Mouse (Mus musculus): Measurements from ENCODE around the gene Col18a1. TPM values are rescaled to one million over a fixed set of nuclear protein-coding genes. Genes with fewer than 3 reads are reported as not detected.
A peak's percentile ranks its signal among the peaks of the same experiment; 100 is the strongest.

Col18a1 gene
- polyA plus RNA-seq, 1 experiment from 2014 or later = 33.6 TPM

GRCm38 (mm10) chr10:77008698-77009097, 157.7 kb downstream of the Col18a1 start:
- H3K27me3 ChIP-seq (replicated peaks) = no peaks in the 10 kb centered on the region
- H3K4me1 ChIP-seq = peaks cover 16% of the 10 kb centered on the region
- 0 out of 2 replicates have a peak overlapping the region, but pooled peaks have one; percentile 72 for H3K27ac ChIP-seq
- H3K4me2 ChIP-seq = no peak overlapping the region
- H3K36me3 ChIP-seq (replicated peaks) = no peaks in the 10 kb centered on the region
- ATAC-seq (replicated peaks) = no peak
- H3K9me3 ChIP-seq = no peaks in the 10 kb centered on the region
- H3K4me3 ChIP-seq = no peak overlapping the region
- no peak overlapping the region for H3K9ac ChIP-seq
- WGBS = 77% methylated on average over 3 of the region's 3 CpGs

- no peak overlapping the region for H3K4me2 ChIP-seq
- WGBS = 6% methylated on average over 9 of the region's 9 CpGs
- no peaks in the 10 kb centered on the region for H3K36me3 ChIP-seq (replicated peaks)
- H3K9ac ChIP-seq = no peak overlapping the region
- H3K9me3 ChIP-seq = no peaks in the 10 kb centered on the region
- no peaks in the 10 kb centered on the region for H3K27me3 ChIP-seq (replicated peaks)
- H3K4me1 ChIP-seq = peaks cover 16% of the 10 kb centered on the region
- H3K4me3 ChIP-seq = no peak overlapping the region
- H3K27ac ChIP-seq = peak overlapping the region; percentile 72
- peak; percentile 83 for ATAC-seq (replicated peaks)
These were observed 158.2 kb downstream of the Col18a1 start for GRCm38 (mm10) chr10:77008109-77008561.

GRCm38 (mm10) chr10:77007433-77008108, 158.8 kb downstream of the Col18a1 start:
- Histone ChIP-seq H3K4me2 (no peak overlapping the region), H3K4me3 (no peak overlapping the region), H3K9ac (no peak overlapping the region), H3K27ac (peak overlapping the region; percentile 72), H3K9me3 (no peaks in the 10 kb centered on the region), H3K4me1 (peaks cover 16% of the 10 kb centered on the region), H3K27me3 (replicated peaks) (no peaks in the 10 kb centered on the region), H3K36me3 (replicated peaks) (no peaks in the 10 kb centered on the region)
- ATAC-seq (replicated peaks) = peak; percentile 14; the same call in 1 of the 2 replicates
- WGBS = 32% methylated on average over 8 of the region's 8 CpGs

- Histone ChIP-seq H3K27me3 (replicated peaks) (no peaks in the 10 kb centered on the region), H3K4me1 (peaks cover 16% of the 10 kb centered on the region), H3K9ac (no peak overlapping the region), H3K27ac (no peak overlapping the region), H3K4me3 (no peak overlapping the region), H3K4me2 (no peak overlapping the region), H3K9me3 (no peaks in the 10 kb centered on the region), H3K36me3 (replicated peaks) (no peaks in the 10 kb centered on the region)
- no peak for ATAC-seq (replicated peaks)
- 27% methylated on average over 7 of the region's 7 CpGs for WGBS
These were observed 161.4 kb downstream of the Col18a1 start for GRCm38 (mm10) chr10:77004936-77005335.

Other genes with a start within 250 kb of the Col18a1 start
- 69.5 and 72.5 TPM in 2 replicates for gene Pcbp3, start 204.7 kb downstream of the Col18a1 start, polyA plus RNA-seq (2015; fragmentation: Nextera tagmentation; extraction: Ambion mirVana)
- gene Slc19a1, start 134.3 kb downstream of the Col18a1 start, polyA plus RNA-seq (2015; fragmentation: Nextera tagmentation; extraction: Ambion mirVana) = 43.9 and 45.7 TPM in 2 replicates
- 58.0 and 59.2 TPM in 2 replicates for gene Pofut2, start 92.7 kb upstream of the Col18a1 start, polyA plus RNA-seq (2015; fragmentation: Nextera tagmentation; extraction: Ambion mirVana)

All from midbrain, embryonic 15.5 days (tissue).